In the genomic region with DNA sequence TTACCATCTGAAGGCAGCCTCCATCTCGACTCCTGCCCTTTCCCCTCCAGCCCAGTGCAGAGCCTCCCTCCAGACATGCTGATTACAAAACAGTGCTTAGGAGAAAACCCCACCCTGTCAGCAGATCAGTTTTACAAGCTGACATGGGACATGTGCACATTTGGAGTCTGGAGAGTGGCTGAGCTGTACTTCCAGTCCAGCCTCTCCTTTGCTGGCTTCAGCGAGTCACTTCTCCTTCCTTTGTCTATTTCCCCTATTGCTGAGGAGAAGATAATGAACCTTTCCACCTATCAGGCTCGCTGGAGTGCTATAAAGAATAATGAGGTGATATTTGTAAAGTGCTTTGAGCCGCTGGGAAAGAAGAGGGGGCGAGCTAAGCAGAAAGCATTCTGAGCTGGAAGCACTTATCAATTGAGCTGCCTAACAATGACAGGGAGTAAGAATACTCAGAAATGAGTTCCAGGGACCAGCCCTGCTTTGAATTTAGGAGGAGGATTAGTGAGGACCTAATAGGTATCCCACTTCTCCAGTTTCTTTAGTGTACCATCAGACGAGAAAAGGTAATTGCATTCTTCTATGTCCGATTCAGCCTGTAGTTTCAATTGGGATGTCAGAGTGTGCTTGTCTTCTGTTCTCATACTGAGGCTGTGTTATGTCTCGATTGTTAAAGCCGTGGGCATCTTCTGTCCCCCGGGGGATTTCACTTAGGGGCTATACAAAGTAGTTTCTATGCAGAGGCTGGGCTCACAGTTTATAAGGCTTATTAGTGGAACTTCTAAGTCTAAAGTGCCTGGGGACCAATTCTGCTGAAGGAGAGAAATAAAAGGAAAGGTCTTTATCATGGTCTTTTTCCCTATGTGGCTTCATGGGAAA, we compare ENCODE assay signal across 8 mouse cellular contexts.
DNase-seq lines count a peak whose midpoint lies in the region; ATAC-seq and TF ChIP-seq lines count a peak whose summit lies in the region.

No protein-coding gene starts in this region.

- no peak for TF ChIP-seq CTCF in heart, postnatal 0 days (IDR thresholded peaks at IDR 0.05; ENCODE audit: low read depth)
- TF ChIP-seq CTCF in midbrain, postnatal 0 days (IDR thresholded peaks at IDR 0.05), result no peak
- no peak for TF ChIP-seq CTCF in cerebellum, adult 2 months (IDR thresholded peaks at IDR 0.05; ENCODE audit: borderline replicate concordance, insufficient read depth, low read depth, low read length)

- H3K36me3 ChIP-seq in embryonic facial prominence, embryonic 12.5 days, result no peaks in the 10 kb centered on the region
- no peaks in the 10 kb centered on the region for H3K36me3 ChIP-seq in heart, postnatal 0 days (replicated peaks; ENCODE audit: control insufficient read depth, insufficient read depth, low read length)
- H3K36me3 ChIP-seq in liver, embryonic 12.5 days, result no peaks in the 10 kb centered on the region
- H3K36me3 ChIP-seq in midbrain, postnatal 0 days (ENCODE audit: insufficient read depth, low read length), result no peaks in the 10 kb centered on the region

- no peak for ATAC-seq in embryonic facial prominence, embryonic 12.5 days (ENCODE audit: insufficient number of reproducible peaks, insufficient read depth, low FRiP score, low TSS enrichment)
- ATAC-seq in heart, postnatal 0 days (ENCODE audit: insufficient read depth, low read depth), result peak; percentile 77
- ATAC-seq in liver, embryonic 12.5 days, result peak; percentile 30; the same call in 1 of the 2 replicates
- ATAC-seq in midbrain, postnatal 0 days (ENCODE audit: low FRiP score), result peak; percentile 63; the same call in 1 of the 2 replicates

- H3K4me2 ChIP-seq in embryonic facial prominence, embryonic 12.5 days (replicated peaks), result 0 out of 2 replicates have a peak overlapping the region, but pooled peaks have one; percentile 5
- H3K4me2 ChIP-seq in heart, postnatal 0 days (ENCODE audit: low read depth, low read length), result peak overlapping the region; percentile 35
- H3K4me2 ChIP-seq in liver, embryonic 12.5 days, result no peak overlapping the region
- H3K4me2 ChIP-seq in midbrain, postnatal 0 days (ENCODE audit: low read depth, low read length, poor library complexity, severe bottlenecking), result no peak overlapping the region; the same call in 1 of the 2 replicates

- H3K27me3 ChIP-seq in embryonic facial prominence, embryonic 12.5 days, result no peaks in the 10 kb centered on the region
- H3K27me3 ChIP-seq in heart, postnatal 0 days (ENCODE audit: control insufficient read depth, insufficient read depth, low read length), result no peaks in the 10 kb centered on the region
- H3K27me3 ChIP-seq in liver, embryonic 12.5 days (replicated peaks), result no peaks in the 10 kb centered on the region
- H3K27me3 ChIP-seq in midbrain, postnatal 0 days (ENCODE audit: insufficient read depth, low read length), result no peaks in the 10 kb centered on the region
- H3K27me3 ChIP-seq in cerebellum, adult 2 months (ENCODE audit: control insufficient read depth, insufficient read depth, low read length), result no peaks in the 10 kb centered on the region

- H3K4me3 ChIP-seq in embryonic facial prominence, embryonic 12.5 days, result no peak overlapping the region
- H3K4me3 ChIP-seq in heart, postnatal 0 days (ENCODE audit: low read depth, low read length), result no peak overlapping the region
- no peak overlapping the region for H3K4me3 ChIP-seq in liver, embryonic 12.5 days
- no peak overlapping the region for H3K4me3 ChIP-seq in midbrain, postnatal 0 days (ENCODE audit: low read depth, low read length)
- H3K4me3 ChIP-seq in cerebellum, adult 2 months (replicated peaks; ENCODE audit: insufficient read depth, low read depth, low read length), result no peak overlapping the region

- TF ChIP-seq EP300 in heart, postnatal 0 days (IDR thresholded peaks at IDR 0.05; ENCODE audit: low read depth), result no peak

- H3K27ac ChIP-seq in embryonic facial prominence, embryonic 12.5 days, result peak overlapping the region; percentile 82
- H3K27ac ChIP-seq in heart, postnatal 0 days (ENCODE audit: low read depth), result peak overlapping the region; percentile 33
- H3K27ac ChIP-seq in liver, embryonic 12.5 days, result 0 out of 2 replicates have a peak overlapping the region, but pooled peaks have one; percentile 5
- 0 out of 2 replicates have a peak overlapping the region, but pooled peaks have one; percentile 8 for H3K27ac ChIP-seq in midbrain, postnatal 0 days (ENCODE audit: low read depth, low read length)
- no peak overlapping the region for H3K27ac ChIP-seq in cerebellum, adult 2 months (ENCODE audit: insufficient read depth, low read length)

- 21% methylated on average over 10 of the region's 10 CpGs for WGBS in embryonic facial prominence, embryonic 12.5 days
- 23% methylated on average over 10 of the region's 10 CpGs for WGBS in heart, postnatal 0 days
- WGBS in liver, embryonic 12.5 days (ENCODE audit: insufficient replicate concordance), result 48% methylated on average over 10 of the region's 10 CpGs
- WGBS in midbrain, postnatal 0 days, result 14% methylated on average over 10 of the region's 10 CpGs
- WGBS in cerebellum, adult 2 months, result 61% methylated on average over 10 of the region's 10 CpGs

- no peak for TF ChIP-seq POLR2A in cerebellum, adult 2 months (IDR thresholded peaks at IDR 0.05; ENCODE audit: borderline replicate concordance, insufficient read depth, low read length)

- no peak overlapping the region for H3K9ac ChIP-seq in embryonic facial prominence, embryonic 12.5 days
- H3K9ac ChIP-seq in heart, postnatal 0 days (replicated peaks; ENCODE audit: low read depth, low read length), result peak overlapping the region; percentile 45; the same call in 1 of the 2 replicates
- H3K9ac ChIP-seq in liver, embryonic 12.5 days, result no peak overlapping the region
- H3K9ac ChIP-seq in midbrain, postnatal 0 days (replicated peaks; ENCODE audit: low read length, poor library complexity, severe bottlenecking), result no peak overlapping the region

- H3K9me3 ChIP-seq in embryonic facial prominence, embryonic 12.5 days, result no peaks in the 10 kb centered on the region
- H3K9me3 ChIP-seq in heart, postnatal 0 days (replicated peaks; ENCODE audit: control insufficient read depth, low read length), result no peaks in the 10 kb centered on the region
- no peaks in the 10 kb centered on the region for H3K9me3 ChIP-seq in liver, embryonic 12.5 days (replicated peaks)
- H3K9me3 ChIP-seq in midbrain, postnatal 0 days (ENCODE audit: low read length), result no peaks in the 10 kb centered on the region

- H3K4me1 ChIP-seq in embryonic facial prominence, embryonic 12.5 days, result peaks cover 76% of the 10 kb centered on the region
- peaks cover 48% of the 10 kb centered on the region for H3K4me1 ChIP-seq in heart, postnatal 0 days (ENCODE audit: control insufficient read depth, insufficient read depth)
- peaks cover 23% of the 10 kb centered on the region for H3K4me1 ChIP-seq in liver, embryonic 12.5 days
- H3K4me1 ChIP-seq in midbrain, postnatal 0 days (ENCODE audit: insufficient read depth, low read length), result peaks cover 15% of the 10 kb centered on the region; the same call in 1 of the 2 replicates
- no peaks in the 10 kb centered on the region for H3K4me1 ChIP-seq in cerebellum, adult 2 months (ENCODE audit: control insufficient read depth, insufficient read depth, low read length)

- peak; percentile 49 for DNase-seq in kidney, postnatal 10 days
- DNase-seq in kidney, adult 9 months, result no peak
- peak; percentile 68 for DNase-seq in heart, postnatal 0 days (ENCODE audit: low spot score)
- peak; percentile 67 for DNase-seq in midbrain, postnatal 0 days (ENCODE audit: low spot score)
- DNase-seq in cerebellum, adult 11-12 months, result no peak
- no peak for DNase-seq in cerebellum, adult 2 months

Comparison
In these comparisons a context has a peak if more than half of its experiments do, and no peak if none do; other contexts are left out.
1. DNase-seq: peak in kidney, postnatal 10 days (single experiment), heart, postnatal 0 days (single experiment) and midbrain, postnatal 0 days (single experiment); none in kidney, adult 9 months (single experiment), cerebellum, adult 11-12 months (single experiment) and cerebellum, adult 2 months (0 of 2).
2. H3K4me2 ChIP-seq: peak in embryonic facial prominence, embryonic 12.5 days (single experiment) and heart, postnatal 0 days (single experiment); none in liver, embryonic 12.5 days (single experiment) and midbrain, postnatal 0 days (single experiment).